ENCODE assay signal across 9 mouse cellular contexts in genomic region chr4:115058871-115059590, GRCm38 (mm10). TPM values are rescaled to one million over a fixed set of nuclear protein-coding genes. Genes with fewer than 3 reads are reported as not detected.
DNase-seq lines count a peak whose midpoint lies in the region; ATAC-seq and TF ChIP-seq lines count a peak whose summit lies in the region.
"Had no signal": no experiment of that assay in that cellular context is flagged by ENCODE, and none has a peak within 500 bp of the region (broad histone marks: within the 10 kb centered on the region; RNA-seq: fewer than 3 reads in every experiment).

No protein-coding gene starts in this region.

- H3K4me1 ChIP-seq in limb, embryonic 11.5 days (ENCODE audit: control insufficient read depth, insufficient read depth, low read length) = peaks cover 11% of the 10 kb centered on the region
- H3K4me1 ChIP-seq in neural tube, embryonic 11.5 days (ENCODE audit: control insufficient read depth, insufficient read depth, low read length) = peaks cover 13% of the 10 kb centered on the region

- peak overlapping the region; percentile 81 for H3K27ac ChIP-seq in layer of hippocampus, adult 2 months
- H3K27ac ChIP-seq in limb, embryonic 11.5 days (replicated peaks; ENCODE audit: low read depth, low read length) = no peak overlapping the region
- H3K27ac ChIP-seq in neural tube, embryonic 11.5 days (ENCODE audit: low read depth, low read length) = no peak overlapping the region

- peak overlapping the region; percentile 46; the same call in 1 of the 2 replicates for H3K4me3 ChIP-seq in layer of hippocampus, adult 2 months
- H3K4me3 ChIP-seq in limb, embryonic 11.5 days (ENCODE audit: low read depth, low read length) = no peak overlapping the region
- H3K4me3 ChIP-seq in neural tube, embryonic 11.5 days (ENCODE audit: low read depth, low read length) = 0 out of 2 replicates have a peak overlapping the region, but pooled peaks have one; percentile 27

- no peak for DNase-seq in layer of hippocampus, adult 2 months (ENCODE audit: low spot score in 2 of 2)
- no peak for DNase-seq in layer of hippocampus, postnatal 36 days
- DNase-seq in heart, adult 8-10 months (ENCODE audit: low spot score) = peak; percentile 27
- peak; percentile 50 for DNase-seq in limb, embryonic 11.5 days (ENCODE audit: low spot score)
- peak; percentile 31 for DNase-seq in neural tube, embryonic 11.5 days (ENCODE audit: low spot score)
- no peak for DNase-seq in layer of hippocampus, adult 8-10 months (ENCODE audit: low spot score in 2 of 2)
- DNase-seq in cerebellum, adult 18-20 months = no peak
- no peak for DNase-seq in frontal cortex, postnatal 14 days (ENCODE audit: low spot score in 2 of 2)

- no peak overlapping the region for H3K4me2 ChIP-seq in limb, embryonic 11.5 days (ENCODE audit: low read depth, severe bottlenecking)
- H3K4me2 ChIP-seq in neural tube, embryonic 11.5 days (ENCODE audit: low read depth) = no peak overlapping the region

- no peak for ATAC-seq in limb, embryonic 11.5 days (ENCODE audit: insufficient number of reproducible peaks, low FRiP score, low TSS enrichment, low read depth)
- ATAC-seq in neural tube, embryonic 11.5 days (ENCODE audit: insufficient read depth, low FRiP score, low TSS enrichment) = no peak
- ATAC-seq: Patski had no signal

- TF ChIP-seq CTCF in layer of hippocampus, adult 2 months (conservative IDR thresholded peaks at IDR 0.05) = no peak

- H3K27me3 ChIP-seq in limb, embryonic 11.5 days (ENCODE audit: control insufficient read depth, insufficient read depth, low read length) = peaks cover 92% of the 10 kb centered on the region
- H3K27me3 ChIP-seq in neural tube, embryonic 11.5 days (ENCODE audit: control insufficient read depth, insufficient read depth, low read length) = peaks cover 98% of the 10 kb centered on the region
- H3K27me3 ChIP-seq: Patski had no signal

- H3K9me3 ChIP-seq in limb, embryonic 11.5 days (ENCODE audit: control insufficient read depth, low read length) = no peaks in the 10 kb centered on the region
- no peaks in the 10 kb centered on the region for H3K9me3 ChIP-seq in neural tube, embryonic 11.5 days (ENCODE audit: control insufficient read depth, low read length)

- WGBS in limb, embryonic 11.5 days = 1% methylated on average over 23 of the region's 23 CpGs
- under 1% methylated on average over 23 of the region's 23 CpGs for WGBS in neural tube, embryonic 11.5 days

- no peaks in the 10 kb centered on the region for H3K36me3 ChIP-seq in limb, embryonic 11.5 days (ENCODE audit: control insufficient read depth, insufficient read depth, low read length)
- no peaks in the 10 kb centered on the region for H3K36me3 ChIP-seq in neural tube, embryonic 11.5 days (ENCODE audit: control insufficient read depth, insufficient read depth, low read length)

- H3K9ac ChIP-seq in limb, embryonic 11.5 days (ENCODE audit: low read length) = no peak overlapping the region
- no peak overlapping the region for H3K9ac ChIP-seq in neural tube, embryonic 11.5 days (ENCODE audit: low read length)

RNA-seq across cellular contexts. Expression of gene Tal1, which starts 2.8 kb away (rescaled TPM):
- 1 to 10 TPM in 1 of 2 experiments, under 1 TPM in 1; 0.86 to 1.0 TPM for total RNA-seq in layer of hippocampus, adult 2 months (2021)
- 1 to 10 TPM; 1.1 to 1.3 TPM for total RNA-seq in layer of hippocampus, postnatal 36 days (2021)
- 1 to 10 TPM; 2.5 to 3.6 (median 2.9) TPM for total RNA-seq in heart, adult 8-10 months (2022)
- polyA plus RNA-seq in limb, embryonic 11.5 days (2014; fragmentation: Nextera tagmentation; extraction: Ambion mirVana) = 2.7 and 3.4 TPM in 2 replicates
- polyA plus RNA-seq in neural tube, embryonic 11.5 days (2014; fragmentation: Nextera tagmentation; extraction: Ambion mirVana) = 6.7 and 7.5 TPM in 2 replicates
- 1 to 10 TPM; 1.1 to 2.6 (median 1.7) TPM for total RNA-seq in layer of hippocampus, adult 8-10 months (2022)

RNA-seq across cellular contexts. Expression of gene Pdzk1ip1, which starts 29.5 kb away (rescaled TPM):
- total RNA-seq in layer of hippocampus, adult 2 months (2021) = under 1 TPM in 1 of 2 experiments, not detected in 1; 0.96 TPM
- under 1 TPM in 1 of 2 experiments, not detected in 1; 0.75 TPM for total RNA-seq in layer of hippocampus, postnatal 36 days (2021)
- total RNA-seq in heart, adult 8-10 months (2022) = under 1 TPM in 2 of 4 experiments, not detected in 2; 0.71 to 0.86 TPM
- 11.2 and 12.3 TPM in 2 replicates for polyA plus RNA-seq in limb, embryonic 11.5 days (2014; fragmentation: Nextera tagmentation; extraction: Ambion mirVana)
- 9.7 and 14.7 TPM in 2 replicates for polyA plus RNA-seq in neural tube, embryonic 11.5 days (2014; fragmentation: Nextera tagmentation; extraction: Ambion mirVana)
- total RNA-seq in layer of hippocampus, adult 8-10 months (2022) = 1 to 10 TPM in 1 of 4 experiments, under 1 TPM in 3; 0.54 to 1.5 (median 0.74) TPM

RNA-seq across cellular contexts. Expression of gene Stil, which starts 59.1 kb away (rescaled TPM):
- total RNA-seq in layer of hippocampus, adult 2 months (2021) = under 1 TPM; 0.27 to 0.69 TPM
- total RNA-seq in layer of hippocampus, postnatal 36 days (2021) = under 1 TPM; 0.33 to 0.35 TPM
- total RNA-seq in heart, adult 8-10 months (2022) = under 1 TPM in 1 of 4 experiments, not detected in 3; 0.26 TPM
- 20.1 and 23.0 TPM in 2 replicates for polyA plus RNA-seq in limb, embryonic 11.5 days (2014; fragmentation: Nextera tagmentation; extraction: Ambion mirVana)
- polyA plus RNA-seq in neural tube, embryonic 11.5 days (2014; fragmentation: Nextera tagmentation; extraction: Ambion mirVana) = 15.3 and 18.9 TPM in 2 replicates
- under 1 TPM in 3 of 4 experiments, not detected in 1; 0.12 to 0.54 (median 0.20) TPM for total RNA-seq in layer of hippocampus, adult 8-10 months (2022)

Comparison
In these comparisons a context has a peak if more than half of its experiments do, and no peak if none do; other contexts are left out.
1. DNase-seq: peak in heart, adult 8-10 months (single experiment), limb, embryonic 11.5 days (single experiment) and neural tube, embryonic 11.5 days (single experiment); none in layer of hippocampus, adult 2 months (0 of 2), layer of hippocampus, postnatal 36 days (0 of 2), layer of hippocampus, adult 8-10 months (0 of 2), cerebellum, adult 18-20 months (0 of 2) and frontal cortex, postnatal 14 days (0 of 2).